Mouse (Mus musculus): ENCODE measurements around the gene Smim15.
A peak's percentile ranks its signal among the peaks of the same experiment; 100 is the strongest.

The Smim15 gene

DNA sequence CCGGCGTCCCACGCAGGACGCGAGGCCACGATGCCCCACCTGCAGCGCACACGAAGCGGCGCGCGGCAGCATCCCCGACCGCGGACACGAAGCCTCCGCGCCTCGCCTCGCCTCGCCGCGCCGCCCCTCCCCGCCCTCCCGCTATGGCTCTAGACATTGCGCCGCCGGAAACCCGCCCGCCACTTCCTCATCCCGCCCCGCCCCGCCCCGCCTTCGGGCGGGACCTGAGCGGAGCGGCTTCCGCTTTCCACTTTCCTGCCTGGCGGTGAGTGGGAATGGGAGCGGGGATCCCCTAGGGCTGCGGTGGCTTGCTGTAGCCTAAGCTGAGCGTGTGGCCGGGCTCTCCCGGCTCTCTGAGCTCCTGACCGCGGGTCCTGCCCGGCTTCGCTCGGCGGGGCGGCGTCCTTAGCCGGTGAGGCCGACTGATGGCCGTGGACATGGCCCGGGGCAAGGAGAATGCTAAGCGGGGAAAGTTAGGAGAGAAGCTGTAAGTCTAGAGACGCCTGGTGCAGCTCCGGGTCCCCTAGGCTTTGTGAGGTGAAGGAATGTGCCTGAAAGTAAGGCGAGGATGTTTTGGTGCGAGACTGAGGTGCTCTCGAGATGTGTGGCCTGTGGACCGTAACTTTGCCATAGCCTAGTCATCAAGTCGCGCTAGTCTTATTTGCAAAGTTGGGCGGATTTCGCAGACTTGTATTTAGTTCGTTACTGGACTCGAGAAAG lies at the start of gene Smim15:
Smim15 (plus strand) TSS at position 225 of the 720 bp plus-strand sequence.
- DNase-seq (ENCODE audit: low spot score) = peak; percentile 82

DNA sequence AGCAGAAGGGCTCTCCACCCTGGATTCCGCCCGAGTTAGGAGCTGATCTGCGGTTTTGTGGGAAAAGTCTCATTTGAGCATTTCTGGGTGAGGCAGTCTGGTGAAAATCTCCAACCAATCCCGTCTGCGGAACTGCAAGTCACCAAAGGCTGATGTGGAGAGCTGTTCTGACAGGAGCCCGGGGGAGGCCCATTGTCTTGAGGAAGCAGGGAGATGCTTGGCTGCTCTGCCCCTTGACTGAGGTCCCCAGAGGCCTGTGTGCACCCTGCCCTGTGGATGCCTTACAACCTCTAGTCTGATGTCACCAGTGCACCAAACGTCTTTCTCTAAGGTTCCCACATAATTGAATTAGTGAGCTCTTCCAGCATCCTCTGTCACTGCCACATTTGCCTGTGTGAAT lies 49.0 kb upstream of the Smim15 start:
- no peak for DNase-seq (ENCODE audit: low spot score)

DNA sequence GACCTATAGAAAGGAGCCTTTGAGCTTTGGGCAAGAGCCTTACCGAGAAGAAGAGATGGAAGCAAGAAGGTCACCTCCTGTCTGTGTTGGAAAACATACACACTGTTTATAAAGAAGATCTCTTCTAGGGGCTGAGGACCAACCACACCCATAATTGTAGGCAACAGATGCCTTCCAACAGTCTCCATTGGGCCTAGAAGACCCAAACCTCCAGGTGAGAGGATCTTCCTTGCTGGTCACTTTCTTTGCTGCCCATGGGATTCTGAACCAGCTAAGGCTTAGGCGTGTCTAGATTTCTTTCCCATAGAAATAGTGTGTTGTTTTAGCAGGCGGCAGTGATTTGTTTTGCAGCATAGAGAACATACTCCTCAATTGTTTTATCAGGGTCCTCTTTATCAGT lies 47.9 kb upstream of the Smim15 start:
- DNase-seq (ENCODE audit: low spot score) = no peak

DNA sequence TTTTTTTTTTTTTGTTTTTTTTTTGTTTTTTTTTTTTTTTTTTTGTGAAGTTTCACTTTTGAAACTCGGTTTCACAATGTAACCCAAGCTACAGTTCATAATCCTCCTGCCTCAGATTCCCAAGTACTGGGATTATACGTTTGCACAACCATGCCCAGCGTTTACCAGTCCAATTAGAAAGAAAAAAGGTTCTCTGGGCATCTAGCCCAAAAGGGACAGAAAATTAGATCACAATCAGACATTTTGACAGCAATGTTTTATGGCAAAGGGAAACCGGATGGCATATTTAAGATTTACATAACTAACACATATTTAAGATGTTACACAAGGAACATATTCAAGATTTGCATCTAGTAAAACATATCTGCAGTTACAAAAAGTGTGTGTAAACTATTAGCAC lies 36.4 kb upstream of the Smim15 start:
- DNase-seq (ENCODE audit: low spot score) = no peak

DNA sequence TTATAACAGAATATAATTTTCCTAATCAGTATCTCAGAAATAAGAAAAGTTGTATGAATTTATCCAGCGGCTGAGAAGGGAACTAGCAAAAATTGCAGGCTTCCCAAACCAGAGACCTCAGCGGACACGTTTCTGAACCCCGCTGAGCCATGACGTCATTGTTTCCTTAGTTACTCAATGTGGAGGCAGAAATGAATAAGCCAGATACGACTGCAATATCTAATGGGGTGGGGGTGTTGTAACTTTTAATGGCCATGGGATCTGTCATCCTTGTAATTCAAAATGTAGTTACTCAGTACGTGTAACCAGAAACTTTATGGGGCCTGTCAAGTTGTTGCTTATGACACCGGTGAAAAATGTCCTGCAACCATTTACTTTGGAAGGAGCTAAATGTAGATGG lies 31.1 kb upstream of the Smim15 start:
- DNase-seq (ENCODE audit: low spot score) = no peak

DNA sequence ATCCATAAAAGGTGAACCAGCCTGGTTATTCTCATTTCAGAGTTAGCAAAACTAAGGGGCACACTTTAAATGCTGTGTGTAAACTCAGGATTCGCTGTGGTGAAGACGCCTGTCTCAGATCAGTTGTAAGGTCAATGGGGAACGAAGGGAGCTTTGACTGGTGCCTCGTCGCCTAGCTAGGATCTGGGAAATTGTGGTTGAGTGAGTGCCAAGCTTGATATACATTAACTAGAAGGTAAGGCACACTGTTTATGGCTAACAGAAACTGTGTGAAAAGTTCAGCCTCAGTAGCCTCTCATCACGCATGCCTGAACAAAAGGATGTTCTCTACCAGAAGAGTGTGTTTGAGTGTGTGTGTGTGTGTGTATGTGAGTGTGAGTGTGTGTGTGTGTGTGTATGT lies 30.4 kb upstream of the Smim15 start:
- no peak for DNase-seq (ENCODE audit: low spot score)

DNA sequence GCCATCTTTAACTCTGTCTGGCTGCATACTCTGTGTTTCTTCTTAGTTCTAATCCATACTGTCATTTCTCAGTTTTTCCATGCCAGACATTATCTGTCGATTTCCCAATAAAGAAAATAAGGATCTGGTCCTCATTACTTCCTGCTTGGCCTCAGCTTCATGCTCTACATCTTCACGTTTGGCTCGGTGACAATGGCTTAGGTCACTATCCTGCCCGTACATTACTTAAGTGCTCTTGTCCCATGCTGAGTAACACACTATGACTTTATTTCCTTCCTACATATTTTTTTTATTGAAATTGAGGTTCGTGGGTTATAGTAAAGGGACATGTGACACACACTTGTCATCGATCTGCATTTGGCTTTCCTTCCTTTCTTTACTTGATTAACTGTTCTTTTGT lies 29.1 kb upstream of the Smim15 start:
- no peak for DNase-seq (ENCODE audit: low spot score)

DNA sequence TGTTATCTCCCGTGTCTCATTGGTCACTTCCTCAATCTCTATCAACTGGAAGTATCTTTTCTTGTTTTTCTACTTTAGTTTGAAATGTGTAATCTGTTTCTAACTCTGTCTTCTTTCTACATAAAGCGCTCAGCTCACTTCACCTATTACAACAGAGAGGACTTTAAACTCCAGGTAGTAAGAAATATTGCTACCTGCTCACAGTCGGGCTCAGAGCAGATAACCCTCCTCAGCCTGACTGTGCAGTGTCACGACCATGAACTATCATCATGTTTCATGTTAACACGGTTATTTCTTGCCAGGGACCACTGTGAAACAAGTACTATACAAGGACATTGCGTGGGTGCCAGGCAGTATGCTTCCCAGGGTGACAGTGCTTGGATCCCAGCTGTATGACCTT lies 26.9 kb upstream of the Smim15 start:
- DNase-seq (ENCODE audit: low spot score) = no peak

DNA sequence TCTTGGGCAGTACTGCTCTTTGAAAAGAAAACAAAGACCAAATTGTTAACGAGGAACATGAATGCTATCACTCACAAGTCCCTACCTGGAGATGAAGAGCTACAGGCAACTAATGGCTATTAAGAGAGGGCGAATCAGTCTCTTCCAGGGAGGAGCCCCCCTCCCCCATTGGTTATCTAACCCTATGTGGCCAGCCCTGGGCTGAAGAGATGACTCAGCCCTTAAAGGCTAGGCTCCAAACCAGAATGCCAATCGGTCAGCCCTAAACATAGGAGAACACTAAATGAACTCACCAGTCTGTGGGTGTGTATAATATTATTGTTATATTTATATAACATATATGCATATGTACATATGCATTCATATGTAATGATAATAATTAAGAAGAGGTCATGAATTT lies 18.4 kb upstream of the Smim15 start:
- DNase-seq (ENCODE audit: low spot score) = no peak

DNA sequence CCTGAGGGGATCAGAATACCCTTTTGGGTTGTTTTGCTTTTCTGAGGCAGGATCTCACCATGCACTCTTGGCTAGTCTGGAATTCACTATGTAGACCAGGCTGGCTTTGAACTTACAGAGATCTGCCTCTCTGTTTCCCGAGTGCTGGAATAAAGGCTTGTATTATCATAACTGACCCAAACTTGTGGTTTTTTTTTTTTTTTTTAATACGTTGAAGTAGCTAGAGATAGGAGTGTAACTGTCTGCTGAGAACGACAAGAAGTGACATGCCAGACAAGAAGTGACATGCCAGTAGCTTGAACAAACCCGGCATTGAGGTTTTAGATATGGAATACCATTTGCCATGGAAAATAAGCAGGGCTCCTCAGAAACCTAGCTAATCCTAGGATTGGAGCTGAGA lies 11.5 kb upstream of the Smim15 start:
- no peak for DNase-seq (ENCODE audit: low spot score)

DNA sequence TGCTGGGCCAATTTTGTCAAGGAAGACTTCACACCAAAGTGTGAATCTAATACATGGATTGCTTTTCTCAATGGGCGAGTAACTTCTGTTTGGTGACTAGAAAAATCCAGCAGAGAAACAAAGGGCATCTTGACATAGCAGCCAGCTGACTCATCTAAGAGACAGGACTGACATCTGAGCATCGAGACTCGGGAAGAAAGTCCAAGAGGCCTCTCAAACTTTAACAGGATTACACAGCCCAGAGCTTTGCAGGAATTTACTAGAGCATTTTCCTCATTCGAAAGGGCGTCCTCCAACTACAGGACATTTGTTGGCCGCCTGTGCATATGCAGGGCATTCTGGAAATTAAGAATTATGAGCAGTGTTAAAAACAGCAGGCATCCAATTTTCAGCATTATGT lies 4.9 kb upstream of the Smim15 start:
- DNase-seq (ENCODE audit: low spot score) = no peak

DNA sequence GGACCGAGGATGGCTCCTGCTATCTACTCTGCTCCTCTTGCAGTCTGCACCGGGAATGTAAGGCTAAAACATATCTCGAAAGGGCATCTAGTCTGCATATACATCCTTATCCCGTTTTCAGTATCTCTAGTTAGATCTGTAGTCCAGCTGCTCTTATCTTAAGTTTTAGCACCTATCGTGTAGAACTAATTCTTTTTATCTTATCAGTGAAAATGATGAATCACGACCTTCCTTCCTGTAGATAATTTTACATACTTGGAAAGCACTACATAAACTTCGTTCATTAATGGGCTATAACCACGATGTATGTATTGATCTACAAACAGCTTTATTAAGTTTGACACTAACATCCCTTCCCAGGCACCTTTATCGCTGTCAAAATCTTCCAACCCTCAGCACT lies 4.3 kb upstream of the Smim15 start:
- no peak for DNase-seq (ENCODE audit: low spot score)

DNA sequence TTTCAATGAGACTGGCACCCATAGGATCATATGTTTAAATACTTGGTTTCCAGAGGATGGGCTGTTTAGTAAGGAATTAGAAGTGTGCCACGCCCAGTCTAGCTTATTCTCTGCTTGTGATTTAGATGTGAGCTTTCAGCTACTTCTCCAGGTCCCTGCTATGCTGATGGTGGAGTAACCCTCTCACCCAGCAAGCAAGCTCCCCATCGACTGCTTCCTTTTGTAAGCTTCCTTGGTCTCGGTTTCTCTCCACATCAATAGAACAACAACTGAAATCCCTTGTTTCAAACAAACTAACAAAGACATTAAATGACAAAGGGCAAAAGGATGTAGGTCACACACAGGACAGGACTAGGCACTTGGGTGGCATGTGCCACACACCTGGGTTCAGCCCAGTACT lies 3.8 kb upstream of the Smim15 start:
- no peak for DNase-seq (ENCODE audit: low spot score)

DNA sequence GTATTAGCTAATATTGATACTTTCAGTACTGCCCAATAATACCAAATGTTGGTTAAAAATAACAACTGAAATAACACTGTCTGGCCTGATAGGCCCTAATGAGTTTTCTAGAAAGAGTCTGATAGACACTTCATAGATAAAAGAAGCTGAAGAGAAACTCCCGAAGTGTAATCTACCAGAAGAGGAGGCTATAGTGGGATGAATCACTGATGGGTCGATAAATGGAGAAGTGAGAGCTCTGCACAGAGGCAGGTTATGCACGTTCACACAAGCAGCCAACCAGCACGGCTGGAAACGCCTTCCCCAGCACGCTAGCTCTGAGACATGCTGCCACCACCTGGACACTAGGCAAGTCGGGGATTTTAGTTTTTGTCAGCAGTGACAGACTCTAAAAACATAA lies 2.9 kb upstream of the Smim15 start:
- peak; percentile 47 for DNase-seq (ENCODE audit: low spot score)

DNA sequence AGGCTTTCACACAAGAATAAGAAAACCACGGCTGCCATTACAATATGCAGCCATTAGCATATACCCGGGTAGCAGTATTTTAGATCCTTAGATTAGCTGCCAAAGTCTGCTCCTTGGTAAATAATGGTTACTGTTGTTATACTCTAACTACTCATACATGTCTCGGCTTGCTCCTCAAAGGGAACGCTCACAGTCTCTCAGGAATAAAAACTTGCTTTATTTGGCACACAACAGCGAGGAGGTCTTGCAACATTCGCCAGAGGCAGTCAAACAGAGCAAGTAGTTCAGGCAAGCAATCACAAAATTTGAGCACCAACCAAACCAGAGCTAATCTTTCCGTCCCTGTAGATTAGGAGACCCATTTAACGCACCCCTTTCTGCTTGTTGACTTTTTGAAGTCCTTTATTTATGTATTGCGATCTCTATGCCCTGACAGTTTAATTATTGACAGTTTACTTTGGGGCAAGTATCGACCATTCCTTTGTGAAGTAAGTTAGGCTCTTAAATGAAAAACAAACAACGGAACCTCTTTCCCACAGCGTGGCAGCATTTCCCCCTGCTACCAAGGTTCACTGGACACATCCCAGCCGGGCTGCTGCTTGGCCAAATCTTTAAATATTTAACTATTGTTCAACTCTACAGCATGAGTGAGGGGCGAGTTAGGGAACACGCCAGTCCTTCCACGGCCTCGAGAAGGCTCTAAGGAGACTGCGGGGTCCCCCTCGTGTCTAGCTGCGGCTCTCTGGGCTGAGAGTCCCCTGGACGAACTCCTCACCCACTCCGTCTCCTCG lies 620 bp upstream of the Smim15 start:
- DNase-seq (ENCODE audit: low spot score) = no peak

DNA sequence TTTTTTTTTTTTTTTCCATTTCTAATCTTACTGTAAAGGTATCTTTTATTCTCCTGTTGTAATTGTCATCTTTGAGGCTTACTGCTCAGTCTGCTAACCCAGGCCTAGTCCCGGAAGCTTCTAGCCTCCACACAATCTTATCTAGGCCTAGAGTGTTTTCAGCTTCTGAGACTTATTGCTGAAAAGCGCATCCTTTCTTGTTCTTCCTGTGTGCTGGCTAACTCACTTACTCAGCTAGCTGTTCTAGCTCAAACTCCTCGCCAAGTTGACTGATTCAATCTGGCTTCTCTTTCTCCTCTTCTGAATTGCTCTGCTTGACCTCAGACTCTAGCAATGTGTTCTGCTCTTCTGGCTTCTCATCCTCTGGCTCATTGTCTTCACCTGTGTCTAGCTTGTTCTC lies 1.4 kb downstream of the Smim15 start:
- no peak for DNase-seq (ENCODE audit: low spot score)

DNA sequence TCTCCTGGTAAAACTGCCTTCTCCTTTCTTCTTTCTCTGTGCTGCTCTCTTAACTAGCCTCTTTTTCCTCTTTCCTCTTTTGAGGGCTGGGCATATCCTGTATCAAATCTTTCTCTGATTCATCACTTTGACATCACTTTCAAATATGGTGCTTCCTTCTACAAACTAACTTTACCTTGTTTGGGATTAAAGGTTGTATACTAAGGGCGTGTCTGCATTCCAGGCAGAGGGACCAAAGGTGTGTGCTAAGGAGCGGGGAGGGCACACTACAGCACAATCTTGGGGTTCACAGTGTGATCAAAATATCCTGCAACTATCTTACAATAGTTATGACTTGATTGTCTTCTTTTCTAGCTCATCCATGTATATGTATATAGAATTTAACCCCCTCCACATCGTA lies 1.8 kb downstream of the Smim15 start:
- DNase-seq (ENCODE audit: low spot score) = no peak

DNA sequence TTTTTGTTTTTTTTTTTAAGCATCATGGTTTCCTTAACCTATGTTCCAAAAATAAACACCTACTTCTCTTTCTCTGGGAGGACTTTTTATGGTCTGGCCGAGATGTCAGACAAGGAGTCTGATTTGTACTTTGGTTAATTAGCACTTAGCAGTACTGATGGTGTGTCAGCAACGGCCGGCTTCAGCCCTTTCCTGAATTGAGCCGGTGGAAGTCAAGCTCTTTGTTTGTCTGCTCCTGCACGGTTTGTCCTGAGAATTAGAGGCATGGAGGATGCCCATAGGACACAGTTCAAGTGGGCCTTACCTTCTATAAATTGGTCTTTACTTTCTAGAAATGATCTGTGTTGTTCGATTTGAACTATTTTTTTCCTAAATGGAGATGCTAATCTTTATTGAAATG lies 2.6 kb downstream of the Smim15 start:
- no peak for DNase-seq (ENCODE audit: low spot score)

DNA sequence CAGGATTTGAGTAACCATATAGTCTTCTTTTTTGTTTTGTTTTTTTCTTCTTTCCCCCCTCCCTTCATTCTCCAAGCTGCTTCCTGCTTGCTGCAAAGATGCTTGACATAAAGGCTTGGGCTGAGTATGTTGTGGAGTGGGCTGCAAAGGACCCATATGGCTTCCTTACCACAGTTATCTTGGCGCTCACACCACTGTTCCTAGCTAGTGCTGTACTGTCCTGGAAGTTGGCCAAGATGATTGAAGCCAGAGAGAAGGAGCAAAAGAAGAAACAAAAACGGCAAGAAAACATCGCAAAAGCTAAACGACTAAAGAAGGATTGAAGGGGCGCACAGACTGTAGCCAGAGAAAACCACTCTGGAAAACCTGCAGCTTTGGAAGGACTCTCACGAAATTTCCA lies 3.1 kb downstream of the Smim15 start:
- no peak for DNase-seq (ENCODE audit: low spot score)

DNA sequence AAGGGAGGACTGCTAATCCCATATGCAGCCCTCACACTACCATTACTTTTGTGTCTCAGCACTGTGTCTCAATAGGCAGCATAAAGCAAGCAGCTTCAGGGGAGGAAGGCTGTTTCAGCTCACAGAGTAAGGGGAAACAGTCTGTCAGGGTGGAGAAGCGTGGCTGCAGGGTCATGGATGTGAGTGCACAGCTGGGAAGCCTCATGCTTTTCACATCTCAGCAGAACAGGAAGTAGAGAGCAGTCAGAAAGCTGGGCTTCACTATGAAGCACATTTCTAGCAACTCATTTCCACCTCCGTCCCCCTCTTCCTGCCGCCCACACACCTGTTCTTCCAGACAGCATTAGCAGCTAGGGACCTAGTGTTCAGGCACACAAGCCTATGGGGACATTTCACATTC lies 12.7 kb downstream of the Smim15 start:
- DNase-seq (ENCODE audit: low spot score) = no peak

DNA sequence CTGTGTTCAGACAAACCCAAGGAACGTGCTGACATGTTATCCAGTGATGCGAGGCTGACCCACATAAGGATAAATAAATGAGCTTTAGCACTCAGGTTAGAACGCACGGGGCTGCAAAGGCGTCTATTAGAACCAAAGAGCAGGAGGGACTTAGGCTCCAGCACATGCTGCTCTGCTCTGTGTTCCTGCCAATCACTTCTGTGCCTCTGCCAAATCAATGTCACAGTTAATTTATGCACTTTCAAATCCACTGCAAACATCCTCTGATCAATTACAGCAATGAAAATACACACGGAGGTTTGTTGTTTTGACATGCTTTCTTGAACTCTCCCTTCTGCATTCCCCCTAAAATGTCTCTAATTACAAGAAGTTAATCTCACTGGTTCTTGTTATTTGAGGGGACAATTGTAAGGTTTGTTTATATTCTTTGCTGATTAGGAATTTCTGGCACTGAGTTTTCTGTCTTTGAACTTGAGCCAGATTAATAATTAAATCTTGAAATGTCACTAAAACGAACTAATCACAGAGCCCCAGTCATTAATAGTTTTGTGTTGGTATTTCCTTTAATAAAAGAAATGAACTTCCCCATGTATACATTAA lies 16.1 kb downstream of the Smim15 start:
- no peak for DNase-seq (ENCODE audit: low spot score)

DNA sequence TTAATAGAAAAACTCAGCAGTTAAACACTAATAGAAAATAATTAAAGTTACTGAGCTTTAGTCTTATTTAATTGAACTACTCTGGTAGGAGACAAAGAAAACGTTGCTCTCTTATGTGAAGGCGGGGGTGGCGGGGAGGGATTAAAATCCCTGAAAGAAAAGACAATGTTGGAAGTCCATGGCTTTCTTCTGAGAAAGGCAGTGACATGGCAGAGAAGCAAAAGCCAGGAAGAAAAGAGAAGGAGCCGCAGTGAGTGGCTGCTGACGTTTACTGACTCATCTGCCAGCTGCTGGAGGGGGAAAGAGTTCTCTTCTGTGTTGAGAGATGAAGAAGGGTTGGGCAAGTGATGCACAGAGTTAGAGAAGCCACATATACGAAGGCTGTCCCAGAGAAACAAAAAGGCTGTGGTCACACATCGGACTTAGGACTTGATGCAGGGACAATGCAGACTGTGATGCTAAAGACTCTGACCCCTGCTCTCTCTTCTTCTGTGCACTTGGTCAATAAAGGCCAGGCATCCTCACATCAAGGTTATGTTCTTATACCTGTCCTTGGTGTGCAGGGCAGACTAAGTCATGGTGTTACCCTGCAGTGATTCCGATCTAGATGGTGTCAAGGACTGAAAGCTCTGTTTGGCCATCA lies 16.8 kb downstream of the Smim15 start:
- DNase-seq (ENCODE audit: low spot score) = no peak

DNA sequence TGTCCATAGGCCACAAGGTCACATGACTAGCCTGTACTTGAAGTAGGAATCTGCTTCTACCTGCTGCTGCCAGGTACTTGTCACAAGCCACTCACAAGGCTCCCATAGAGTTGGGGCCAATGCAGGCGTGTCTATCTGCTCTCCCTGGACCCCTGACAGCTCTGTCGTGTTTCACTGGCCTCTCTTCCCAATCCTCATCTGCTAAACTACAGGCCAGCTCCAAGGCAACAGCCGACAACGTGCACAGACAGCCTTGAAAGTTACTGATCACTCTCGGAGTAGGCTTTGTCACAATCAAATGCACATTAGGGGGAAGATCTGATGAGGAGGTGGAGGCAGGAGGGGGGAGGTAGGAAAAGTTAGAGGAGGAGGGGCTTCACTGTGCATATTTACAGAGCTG lies 18.7 kb downstream of the Smim15 start:
- no peak for DNase-seq (ENCODE audit: low spot score)

All from spleen, adult 12 weeks (tissue).